ENCODE assay signal across 1 mouse cellular context in the genomic region with DNA sequence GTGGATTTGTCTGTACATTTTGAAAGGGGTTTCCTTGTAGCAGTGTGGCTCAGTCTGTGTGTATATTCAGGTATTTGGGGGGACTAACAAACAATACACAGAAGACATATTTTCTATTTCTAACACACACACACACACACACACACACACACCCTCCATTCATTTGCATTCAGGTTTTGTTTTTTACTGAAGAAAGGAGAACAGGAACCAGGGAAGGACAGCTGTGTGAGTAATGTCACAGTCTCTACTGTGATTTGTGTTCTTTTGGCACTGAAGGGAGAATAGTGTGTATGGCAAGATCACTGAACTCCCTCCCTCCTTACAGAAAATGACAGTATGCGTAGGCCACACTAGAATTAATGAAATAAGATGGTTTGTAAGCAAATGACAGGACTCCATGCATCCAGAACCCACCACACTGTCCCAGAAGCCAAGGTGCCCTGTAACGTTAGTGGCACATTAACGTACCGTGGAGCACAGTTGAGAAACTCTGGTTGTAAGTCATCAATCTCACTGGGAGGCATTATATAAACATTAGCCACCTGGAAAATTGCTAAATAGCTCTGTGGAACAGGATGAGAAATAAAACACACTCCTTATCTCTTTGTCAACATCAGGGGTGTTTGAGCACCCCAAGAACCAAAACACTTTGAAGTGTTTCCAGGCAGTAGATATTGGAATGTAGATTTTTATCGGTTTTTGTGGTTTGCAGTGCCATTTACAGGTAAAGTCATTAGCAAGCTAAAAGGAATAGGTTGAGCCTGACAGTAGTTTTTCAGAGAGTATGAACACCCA.
TF ChIP-seq lines count a peak whose summit lies in the region.

No protein-coding gene starts in this region.

TF ChIP-seq in CH12.LX, 34 proteins besides CTCF, POLR2A, EP300 and RAD21 (continued from another document):
- TF ChIP-seq MXI1 (IDR thresholded peaks at IDR 0.05; ENCODE audit: low read depth, low read length) = no peak
- no peak for TF ChIP-seq POLR2AphosphoS2 (IDR thresholded peaks at IDR 0.05; ENCODE audit: low read depth, low read length)
- TF ChIP-seq SIN3A (IDR thresholded peaks at IDR 0.05; ENCODE audit: low read length) = peak; percentile 60; the same call in 1 of the 2 replicates
- no peak for TF ChIP-seq UBTF (IDR thresholded peaks at IDR 0.05; ENCODE audit: low read depth, low read length)
- TF ChIP-seq MAFK (IDR thresholded peaks at IDR 0.05; ENCODE audit: insufficient replicate concordance, low read length) = no peak
- TF ChIP-seq USF2 (conservative IDR thresholded peaks at IDR 0.05; ENCODE audit: low read depth, low read length) = no peak
- TF ChIP-seq PAX5 (IDR thresholded peaks at IDR 0.05; ENCODE audit: low read length) = no peak
- peak; percentile 54; the same call in 1 of the 2 replicates for TF ChIP-seq RCOR1 (conservative IDR thresholded peaks at IDR 0.05; ENCODE audit: low read depth, low read length)
- no peak for TF ChIP-seq MYC (IDR thresholded peaks at IDR 0.05; ENCODE audit: low read depth, low read length)
- TF ChIP-seq ZMIZ1 (IDR thresholded peaks at IDR 0.05; ENCODE audit: low read depth, low read length) = no peak
- peak; percentile 77 for TF ChIP-seq IRF4 (IDR thresholded peaks at IDR 0.05; ENCODE audit: low read depth, low read length)
- TF ChIP-seq CHD1 (IDR thresholded peaks at IDR 0.05; ENCODE audit: low read depth, low read length) = no peak
- TF ChIP-seq CHD2 (IDR thresholded peaks at IDR 0.05; ENCODE audit: low read length) = no peak
- peak; percentile 45 for TF ChIP-seq BHLHE40 (IDR thresholded peaks at IDR 0.05; ENCODE audit: low read depth, low read length)
- TF ChIP-seq E2F4 (IDR thresholded peaks at IDR 0.05; ENCODE audit: insufficient replicate concordance, low read depth, low read length) = 0 out of 2 replicates have a peak, but pooled peaks have one; percentile 35
- TF ChIP-seq ZC3H11A (IDR thresholded peaks at IDR 0.05; ENCODE audit: low read depth, low read length) = no peak
- no peak for TF ChIP-seq NRF1 (IDR thresholded peaks at IDR 0.05; ENCODE audit: low read depth, low read length)
- no peak for TF ChIP-seq SMC3 (IDR thresholded peaks at IDR 0.05; ENCODE audit: low read depth, low read length)
- TF ChIP-seq MAX (IDR thresholded peaks at IDR 0.05; ENCODE audit: low read length) = no peak
- TF ChIP-seq ZNF384 (IDR thresholded peaks at IDR 0.05; ENCODE audit: low read depth, low read length) = peak; percentile 32; the same call in 1 of the 2 replicates
- TF ChIP-seq NELFE (IDR thresholded peaks at IDR 0.05; ENCODE audit: low read depth, low read length) = no peak
- TF ChIP-seq KAT2A (IDR thresholded peaks at IDR 0.05; ENCODE audit: insufficient replicate concordance, low read length) = no peak
TF ChIP-seq in CH12.LX: peak in this region for 8.
